Mouse (Mus musculus) embryonic facial prominence, embryonic 11.5 days (tissue): ENCODE data around the gene Ptpn14. TPM values are rescaled to one million over a fixed set of nuclear protein-coding genes. Genes with fewer than 3 reads are reported as not detected.

Experiments used
- polyA plus RNA-seq: library from polyadenylated mRNA; unstranded; fragments of >200 nt; fragmentation: Nextera tagmentation; extraction: Ambion mirVana; gene quantifications from 2 replicates; pipeline ENCODE4 v1.2.1, GENCODE M21; 2014

The Ptpn14 gene
- polyA plus RNA-seq, 1 experiment from 2014 or later, result 8.0 TPM

Other genes starting within 250 kb of the Ptpn14 start
- gene Cenpf, start 40.2 kb upstream of the Ptpn14 start, polyA plus RNA-seq, result 95.3 and 106 TPM in 2 replicates
- 83.9 and 88.8 TPM in 2 replicates for gene Smyd2, start 194.1 kb downstream of the Ptpn14 start, polyA plus RNA-seq